Mouse (Mus musculus) layer of hippocampus, adult 11-12 months (tissue): Measurements from ENCODE around the gene Krtap20-2.
"Not testable (repeated sequence)": the region's sequence is repeated elsewhere in the genome, so short reads cannot be mapped to it uniquely, and the experiment has no call there.

ENCODE experiments used
- DNase-seq: peaks from one replicate; pipeline ENCODE4 v3.0.0; 2022; ENCODE audit warnings: low spot score

The Krtap20-2 gene

GRCm38 (mm10) chr16:89205561-89205960 lies at the start of gene Krtap20-2:
Krtap20-2 (plus strand) TSS chr16:89205861.
- DNase-seq = no peak

DNA sequence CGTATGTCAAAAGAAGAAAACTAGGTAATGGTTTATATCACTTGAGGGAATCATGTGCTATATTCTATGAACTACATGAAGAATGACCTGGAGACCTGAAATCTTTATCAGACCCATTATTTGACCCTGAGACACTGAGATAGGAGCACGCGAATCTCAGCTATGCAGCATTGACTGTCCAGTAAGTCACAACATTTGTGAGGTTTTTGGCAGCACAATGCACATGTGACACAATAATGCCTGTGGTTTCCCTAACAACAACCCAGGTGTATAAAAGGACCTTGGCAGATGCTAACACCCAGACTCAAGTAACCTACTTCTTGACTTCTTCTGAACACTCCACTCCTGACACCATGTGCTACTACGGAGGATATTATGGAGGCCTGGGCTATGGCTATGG lies 48.0 kb upstream of the Krtap20-2 start, which contains the start of gene Gm9789:
Gm9789 (plus strand) TSS at position 301 of the 400 bp plus-strand sequence.
- no peak for DNase-seq

GRCm38 (mm10) chr16:89169190-89169589 lies 36.5 kb upstream of the Krtap20-2 start, which contains the start of gene Gm7735:
Gm7735 (plus strand) TSS chr16:89169490.
- not testable (repeated sequence) for DNase-seq

- DNase-seq = no peak
Observed at GRCm38 (mm10) chr16:89174435-89174834, 31.2 kb upstream of the Krtap20-2 start, which contains the start of gene 1110057P08Rik. 1110057P08Rik (plus strand) TSS chr16:89174735.

GRCm38 (mm10) chr16:89188621-89189020 lies 17.0 kb upstream of the Krtap20-2 start:
- no peak for DNase-seq
